Comparison of ENCODE assay signal across 9 mouse cellular contexts in the genomic region with DNA sequence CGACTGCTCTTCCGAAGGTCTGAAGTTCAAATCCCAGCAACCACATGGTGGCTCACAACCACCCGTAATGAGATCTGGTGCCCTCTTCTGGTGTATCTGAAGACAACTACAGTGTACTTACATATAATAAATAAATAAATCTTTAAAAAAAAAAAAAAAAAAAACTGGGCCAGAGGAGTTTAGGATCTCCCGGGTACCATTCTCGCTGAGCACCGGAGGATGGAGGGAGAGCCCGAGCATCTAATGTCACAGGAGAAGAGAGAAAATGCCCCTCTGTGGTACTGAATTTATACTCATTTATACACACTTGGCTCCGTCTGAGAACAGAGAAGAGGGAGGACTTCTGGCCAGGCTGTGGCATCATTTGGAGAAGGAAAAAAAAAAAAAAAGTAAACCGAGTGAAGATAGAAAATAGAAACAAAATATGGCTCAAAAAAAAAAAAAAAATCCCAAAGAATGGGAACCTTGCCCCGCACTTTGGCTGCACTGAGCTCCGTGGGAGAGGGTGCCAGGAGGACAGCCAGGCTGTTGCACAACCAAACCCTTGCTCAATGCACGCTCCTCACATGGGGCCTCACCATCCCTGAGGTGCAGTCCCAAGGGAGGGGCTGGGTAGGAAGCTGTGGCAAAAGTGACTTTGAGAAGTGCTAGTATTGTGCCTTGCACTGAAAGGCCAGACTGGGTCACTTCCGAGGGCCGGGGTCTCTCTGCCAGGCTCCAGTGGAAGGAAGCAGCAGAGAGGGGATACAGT. TPM values are rescaled to one million over a fixed set of nuclear protein-coding genes. Genes with fewer than 3 reads are reported as not detected.
DNase-seq lines count a peak whose midpoint lies in the region; ATAC-seq and TF ChIP-seq lines count a peak whose summit lies in the region.
"Had no signal": no experiment of that assay in that cellular context is flagged by ENCODE, and none has a peak within 500 bp of the region (broad histone marks: within the 10 kb centered on the region; RNA-seq: fewer than 3 reads in every experiment).

No protein-coding gene starts in this region.

- H3K9ac ChIP-seq in midbrain, embryonic 15.5 days = no peak overlapping the region
- H3K9ac ChIP-seq: embryonic facial prominence, embryonic 12.5 days had no signal

- intact Hi-C loops in left cerebral cortex, postnatal 4 days (cut with DNase I) = loop anchor here (10.0 kb wide), 1 partner anchor 243 kb away; no protein-coding TSS in a partner anchor
- intact Hi-C loops in left cerebral cortex, adult 2 months (cut with DNase I) = no loop called here

- no peak overlapping the region for H3K27ac ChIP-seq in left cerebral cortex, adult 2 months
- H3K27ac ChIP-seq in midbrain, embryonic 15.5 days = no peak overlapping the region
- H3K27ac ChIP-seq: embryonic facial prominence, embryonic 12.5 days had no signal

- H3K36me3 ChIP-seq in midbrain, embryonic 15.5 days (replicated peaks) = no peaks in the 10 kb centered on the region
- H3K36me3 ChIP-seq: embryonic facial prominence, embryonic 12.5 days had no signal

- WGBS in midbrain, embryonic 15.5 days = 77% methylated on average over 14 of the region's 14 CpGs

- DNase-seq in adrenal gland, adult (ENCODE audit: inconsistent age in 2 of 2, low spot score in 1 of 2) = peak; percentile 7 to 76
- no peak for DNase-seq in adrenal gland, postnatal 4 days (ENCODE audit: low spot score in 2 of 2)
- DNase-seq in left cerebral cortex, postnatal 4 days = peak; percentile 12
- no peak for DNase-seq in left cerebral cortex, adult 2 months (ENCODE audit: extremely low spot score in 1 of 2, low spot score in 2 of 2)
- DNase-seq in gonadal fat pad, adult 2 months (ENCODE audit: low read depth) = peak; percentile 49
- peak; percentile 51 to 60 for DNase-seq in lung, postnatal 4 days
- DNase-seq in frontal cortex, adult 2 months (ENCODE audit: extremely low spot score in 1 of 2, low spot score in 1 of 2) = no peak

- H3K4me2 ChIP-seq in midbrain, embryonic 15.5 days = no peak overlapping the region
- H3K4me2 ChIP-seq: embryonic facial prominence, embryonic 12.5 days had no signal

- TF ChIP-seq CTCF in left cerebral cortex, adult 2 months (IDR thresholded peaks at IDR 0.05) = no peak; the same call in 1 of the 2 replicates

- H3K4me3 ChIP-seq in left cerebral cortex, adult 2 months = no peak overlapping the region
- no peak overlapping the region for H3K4me3 ChIP-seq in midbrain, embryonic 15.5 days
- H3K4me3 ChIP-seq: embryonic facial prominence, embryonic 12.5 days had no signal

- ATAC-seq in midbrain, embryonic 15.5 days (replicated peaks) = no peak

- no peaks in the 10 kb centered on the region for H3K27me3 ChIP-seq in midbrain, embryonic 15.5 days (replicated peaks)

- H3K9me3 ChIP-seq in midbrain, embryonic 15.5 days = no peaks in the 10 kb centered on the region
- H3K9me3 ChIP-seq: embryonic facial prominence, embryonic 12.5 days had no signal

- peaks cover 15% of the 10 kb centered on the region for H3K4me1 ChIP-seq in midbrain, embryonic 15.5 days

RNA-seq across cellular contexts. Expression of a gene that starts 15.2 kb away (rescaled TPM):
- 10 to 100 TPM; 13.1 to 16.7 TPM for total RNA-seq in adrenal gland, postnatal 4 days (2021)
- total RNA-seq in left cerebral cortex, postnatal 4 days (2021) = 10 to 100 TPM; 21.6 to 23.0 TPM
- 10 to 100 TPM in 1 of 2 experiments, 1 to 10 TPM in 1; 9.1 to 10.3 TPM for total RNA-seq in left cerebral cortex, adult 2 months (2021)
- 9.8 and 16.0 TPM in 2 replicates for polyA plus RNA-seq in gonadal fat pad, adult 2 months (2012; rRNA removed)
- 29.6 and 31.2 TPM in 2 replicates for polyA plus RNA-seq in midbrain, embryonic 15.5 days (2015; fragmentation: Nextera tagmentation; extraction: Ambion mirVana)
- 11.0 and 12.1 TPM in 2 replicates for polyA plus RNA-seq in frontal cortex, adult 2 months (2012; rRNA removed)

Comparison
In these comparisons a context has a peak if more than half of its experiments do, and no peak if none do; other contexts are left out.
1. DNase-seq: peak in adrenal gland, adult (2 of 2), left cerebral cortex, postnatal 4 days (single experiment), gonadal fat pad, adult 2 months (single experiment) and lung, postnatal 4 days (2 of 2); none in adrenal gland, postnatal 4 days (0 of 2), left cerebral cortex, adult 2 months (0 of 2) and frontal cortex, adult 2 months (0 of 2).